Mouse (Mus musculus): ENCODE measurements around the gene Ebf3.
A peak's percentile ranks its signal among the peaks of the same experiment; 100 is the strongest.

Gene Ebf3

DNA sequence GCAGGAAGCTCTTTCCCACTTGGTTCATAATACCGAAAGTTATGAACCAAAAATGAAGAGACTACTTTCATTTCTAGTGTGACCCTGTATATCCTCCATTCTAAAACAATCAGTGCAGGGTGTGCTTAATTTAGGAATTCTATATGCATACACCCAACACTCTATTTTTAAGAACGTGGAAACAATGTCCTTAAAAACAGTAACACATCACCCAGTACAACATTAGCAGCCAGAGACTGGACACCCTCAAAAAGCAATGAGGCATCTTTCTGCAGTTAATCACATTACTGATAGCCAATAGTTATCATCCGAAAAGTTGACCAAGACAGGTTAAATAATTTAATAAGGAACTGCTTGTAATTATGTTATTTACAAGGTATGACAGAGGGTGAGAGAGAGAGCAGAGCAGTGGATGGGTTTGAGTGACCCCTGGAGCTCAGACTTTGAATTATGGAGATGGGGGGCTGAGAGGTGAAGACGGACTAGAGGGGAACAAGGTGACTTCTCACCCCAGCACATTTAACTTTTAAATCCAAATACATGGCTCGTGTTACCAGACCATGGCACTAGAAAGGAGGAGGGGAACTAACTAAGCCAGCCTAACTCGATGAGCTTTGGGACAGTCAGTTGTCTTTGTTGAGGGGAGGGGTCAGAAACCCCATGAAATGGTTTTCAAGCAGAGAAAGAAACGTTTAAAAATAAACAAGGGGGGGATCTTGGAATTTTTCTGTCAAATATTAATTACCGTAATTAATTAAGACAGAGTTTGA lies 2.7 kb downstream of the Ebf3 start:
- DNase-seq: no peak

DNA sequence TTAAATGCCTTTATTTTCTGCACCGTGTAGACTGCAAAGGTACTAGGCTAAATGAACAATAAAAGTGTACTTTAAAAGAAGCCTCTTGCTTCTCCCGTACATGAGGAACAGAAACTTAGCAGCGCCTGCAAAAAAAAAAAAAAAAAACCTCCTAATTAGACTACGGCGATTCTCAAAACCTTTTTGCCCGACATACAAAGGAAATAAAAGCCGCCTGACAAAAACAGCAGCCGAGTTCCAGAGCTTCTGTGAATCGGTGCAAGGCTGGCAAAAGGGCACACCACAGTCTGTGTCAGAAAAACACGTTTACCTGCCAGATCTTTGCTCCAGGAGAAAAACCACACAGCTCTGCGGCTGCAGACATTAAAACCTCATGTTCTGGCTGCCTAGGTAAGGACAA lies 3.4 kb downstream of the Ebf3 start:
- peak in 1 of 2 experiments; percentile 42 for DNase-seq

DNA sequence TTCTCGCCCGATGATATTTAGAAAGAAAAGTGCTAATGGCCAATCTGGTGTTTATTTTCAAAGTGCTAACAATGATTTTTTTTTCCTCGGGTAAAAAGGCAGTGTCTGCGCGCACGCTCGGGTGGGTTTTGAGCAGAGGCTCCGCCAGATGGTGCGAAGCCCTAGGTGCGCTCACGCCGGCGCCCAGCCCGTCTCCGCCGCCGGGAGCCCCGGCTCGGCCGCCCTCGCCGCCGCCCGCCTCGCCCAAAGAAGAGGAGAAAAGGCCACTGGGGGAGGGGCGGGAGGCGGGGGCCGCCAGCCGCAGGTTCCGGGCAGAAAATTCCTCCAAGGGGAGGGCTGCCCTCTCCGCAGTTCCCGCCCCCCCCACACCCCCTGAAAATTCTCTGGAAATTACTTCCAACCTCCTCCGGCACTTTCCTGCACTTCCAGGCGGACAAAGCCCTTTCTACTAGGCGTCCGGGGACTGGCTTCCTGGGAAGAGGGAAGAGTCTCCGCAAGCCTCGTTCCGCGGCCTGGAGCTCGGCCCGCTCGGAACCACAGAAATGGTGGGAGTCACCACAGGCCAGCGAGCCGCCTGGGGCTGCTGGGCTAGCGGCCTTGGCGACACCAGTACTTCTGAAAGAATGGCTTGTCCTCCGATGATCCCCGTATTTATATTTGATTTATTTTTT lies 4.0 kb downstream of the Ebf3 start:
- DNase-seq: peak; percentile 58 to 64

DNA sequence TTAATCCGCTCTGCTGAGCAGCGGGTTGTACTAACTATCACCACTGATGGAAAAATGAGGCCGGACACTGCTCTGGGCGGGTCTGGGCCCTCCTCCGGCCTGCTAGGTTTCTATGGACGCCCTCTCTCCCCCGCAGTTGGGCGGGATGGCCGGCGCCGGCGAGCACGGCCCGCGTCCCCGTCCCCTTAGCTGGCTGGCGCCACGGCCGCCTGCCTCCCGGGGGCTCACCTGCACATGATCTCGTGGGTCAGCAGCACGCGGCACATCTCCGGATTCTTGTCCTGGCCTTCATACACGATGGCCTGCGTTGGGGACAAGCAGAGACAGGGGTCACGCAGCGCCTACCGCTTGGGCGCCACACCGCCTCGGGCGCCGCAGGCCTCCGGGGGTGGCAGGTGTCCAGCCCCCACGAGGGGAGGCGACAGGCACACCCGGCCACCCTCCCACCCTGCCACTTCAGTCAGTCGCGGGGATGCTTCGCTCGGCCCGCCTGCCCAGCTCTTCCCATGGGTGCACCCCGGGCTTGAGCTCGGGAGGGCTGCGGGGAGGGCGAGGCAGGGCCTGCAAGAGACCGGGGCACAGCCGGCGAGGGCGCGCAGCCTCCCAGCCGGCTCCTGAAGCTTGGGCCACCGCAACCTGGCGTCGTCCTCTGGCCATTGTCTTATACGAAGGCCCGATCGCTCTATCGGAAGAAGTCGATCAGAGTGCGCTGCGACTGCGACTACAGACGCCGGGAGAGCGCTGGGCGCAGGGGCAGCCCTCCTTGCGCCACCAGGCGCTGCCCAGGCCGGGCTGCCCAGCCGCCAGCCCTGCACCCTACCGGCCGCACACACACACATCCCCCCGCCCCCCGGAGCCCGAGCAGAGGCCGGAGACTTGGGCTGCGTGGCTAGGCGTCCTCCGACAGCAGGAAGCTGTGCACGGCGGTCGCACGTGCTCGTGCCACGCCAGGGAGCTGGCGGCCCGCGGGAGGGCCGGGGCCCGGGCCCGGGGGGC lies 4.9 kb downstream of the Ebf3 start:
- DNase-seq: peak; percentile 63

DNA sequence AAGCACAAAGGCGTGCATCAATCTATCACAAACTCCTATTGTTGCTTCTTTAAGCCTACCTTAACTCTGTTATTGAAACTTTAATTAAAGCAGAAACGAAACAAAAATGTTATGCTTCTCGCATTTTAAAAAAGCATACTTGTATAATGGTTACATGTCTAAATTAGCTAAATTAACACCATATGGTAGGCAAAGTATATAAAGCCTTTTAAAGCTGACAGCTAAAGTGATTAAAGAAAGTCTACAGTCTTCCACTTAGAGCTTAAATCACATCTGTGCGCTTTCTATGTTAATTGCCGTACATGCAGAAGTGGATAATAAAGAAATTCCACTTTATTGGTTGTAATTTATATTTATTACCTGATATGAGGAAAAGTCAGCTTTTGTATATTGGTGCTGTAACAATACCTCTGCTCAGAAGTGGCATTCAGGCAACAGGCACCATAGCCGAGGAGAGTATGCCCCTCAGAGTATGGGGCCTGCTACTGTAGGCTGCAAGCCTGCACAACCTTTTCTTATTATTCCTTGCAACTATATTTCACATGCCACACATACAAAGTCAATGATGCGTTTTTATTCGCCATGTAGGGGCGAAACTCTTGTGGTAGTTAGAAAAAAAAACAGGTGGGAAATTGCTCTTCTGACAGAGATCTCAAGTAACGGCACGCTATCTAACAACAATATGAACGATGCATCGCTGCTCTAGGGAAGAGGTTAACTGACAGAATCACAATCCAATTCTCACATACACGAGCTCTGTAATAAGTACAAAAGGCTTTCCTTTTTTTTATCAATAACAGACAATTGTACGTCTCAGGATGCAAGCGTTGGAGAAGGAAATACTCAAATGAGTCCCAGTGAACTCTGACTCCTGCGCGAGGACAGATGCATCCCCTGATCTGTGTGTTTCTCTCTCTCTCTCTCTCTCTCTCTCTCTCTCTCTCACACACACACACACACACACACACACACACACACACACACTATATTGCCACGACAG lies 5.9 kb downstream of the Ebf3 start:
- DNase-seq: peak; percentile 60

DNA sequence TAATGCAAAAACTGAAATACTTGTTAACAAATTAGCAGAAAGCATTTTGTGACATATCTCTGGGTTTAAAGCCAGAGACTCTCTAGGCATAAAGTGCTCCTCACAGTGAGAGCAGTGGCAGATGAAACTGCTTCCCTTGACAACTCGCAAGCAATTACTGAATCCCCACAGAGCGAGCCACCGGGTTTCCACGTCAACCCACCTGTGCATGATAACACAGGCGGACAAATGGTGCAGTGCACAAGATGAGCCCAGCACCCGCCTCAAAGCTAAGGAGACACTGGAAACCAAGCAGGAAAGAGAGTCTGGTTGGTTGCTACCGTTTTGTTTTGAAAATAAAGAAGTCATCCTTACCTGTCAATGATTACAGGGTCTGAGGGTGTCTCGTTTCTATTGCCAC lies 7.1 kb downstream of the Ebf3 start:
- DNase-seq: peak; percentile 53 to 65

DNA sequence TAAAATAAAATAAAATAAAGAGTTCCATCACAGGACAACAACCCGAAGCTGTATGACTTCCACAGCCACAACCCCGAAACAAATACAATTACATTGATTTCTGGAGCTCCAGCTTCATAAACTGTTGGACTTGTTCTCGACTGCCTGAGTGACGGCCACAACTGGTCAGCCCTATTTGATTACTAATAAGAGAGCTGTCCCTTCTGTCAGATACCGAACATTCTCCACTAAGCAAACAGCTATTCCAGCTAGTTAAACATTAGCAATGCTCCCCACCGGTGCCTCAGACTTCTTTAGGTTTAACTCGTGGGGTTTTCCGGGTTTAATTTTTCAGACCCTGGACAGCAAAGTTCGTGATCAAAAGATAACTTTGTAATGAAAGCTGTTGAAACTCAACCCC lies 8.1 kb downstream of the Ebf3 start:
- DNase-seq: no peak

DNA sequence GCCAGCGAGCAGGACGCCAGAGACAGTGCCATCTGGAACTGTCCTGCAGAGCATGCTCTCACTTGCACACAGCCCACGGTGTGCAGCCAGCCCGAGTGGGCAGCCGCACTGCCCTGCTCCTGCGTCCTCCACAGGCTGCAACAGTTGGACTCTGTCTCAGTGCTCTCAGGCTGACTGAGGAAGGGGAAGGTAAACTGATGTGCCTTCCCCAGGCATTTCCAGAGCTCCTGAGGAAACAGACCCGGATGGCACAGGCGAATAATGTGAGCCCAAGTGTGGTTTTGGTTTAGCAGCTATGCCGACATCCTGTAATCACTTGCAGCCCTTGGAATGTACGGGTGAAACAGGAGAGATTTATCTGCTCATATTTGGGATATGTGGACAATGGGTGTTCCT lies 10.5 kb downstream of the Ebf3 start:
- peak; percentile 56 to 77 for DNase-seq

DNA sequence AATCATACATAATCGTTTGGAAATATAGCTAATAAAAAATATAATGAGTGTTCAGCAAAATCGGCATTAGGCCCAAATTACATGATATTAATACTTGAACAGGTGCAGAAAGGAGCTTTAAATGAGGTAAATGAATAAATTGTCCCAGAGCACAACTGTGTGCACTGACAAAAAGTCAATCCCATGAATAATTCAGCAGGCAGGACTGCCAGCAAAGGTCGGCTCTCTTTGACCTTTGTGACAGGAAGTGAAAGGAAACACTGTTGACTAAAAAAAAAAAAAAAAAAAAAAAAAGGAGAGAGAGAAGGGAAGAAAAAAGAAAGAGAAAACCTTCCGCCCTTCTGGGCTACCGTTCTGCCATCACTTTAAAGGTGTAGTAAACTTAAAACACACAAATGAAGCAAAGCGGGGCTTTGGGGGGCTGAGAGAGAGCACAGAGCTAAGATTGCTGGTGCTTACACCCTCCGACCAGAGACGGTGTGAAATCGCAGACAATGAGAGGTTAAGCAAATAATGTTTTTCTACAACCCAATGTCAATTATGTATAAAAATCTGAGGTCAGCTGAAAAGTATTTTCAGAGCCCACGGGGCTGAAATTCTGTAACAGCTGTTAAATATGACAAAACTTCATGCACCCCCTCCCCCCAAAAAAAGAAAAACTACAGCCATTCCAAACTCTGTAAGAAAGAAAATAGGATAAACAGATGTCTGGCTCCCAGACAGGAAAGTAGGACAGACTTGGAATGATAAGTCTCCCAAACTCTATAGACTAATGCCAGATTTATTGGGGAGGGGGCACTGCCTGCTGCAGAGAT lies 11.1 kb downstream of the Ebf3 start:
- DNase-seq: peak; percentile 50 to 56

DNA sequence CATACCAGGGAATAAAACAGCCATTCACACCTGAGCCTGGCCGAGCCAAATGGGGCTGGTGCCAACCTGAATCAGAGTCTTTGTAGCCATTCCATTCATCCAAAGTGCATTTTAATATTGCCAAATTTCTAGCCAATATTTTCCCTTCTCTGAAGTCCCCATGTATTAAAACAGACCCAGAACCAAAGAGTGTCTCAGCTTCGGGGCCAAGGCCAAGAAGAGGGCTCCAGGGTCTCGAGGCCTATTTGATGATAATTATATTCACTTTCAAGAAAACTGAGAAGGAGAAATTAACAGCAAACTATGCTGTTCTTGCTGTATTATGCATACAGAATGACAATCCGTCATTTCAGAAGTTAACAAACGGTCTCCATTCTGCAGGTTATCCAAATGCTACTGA lies 12.1 kb downstream of the Ebf3 start:
- peak; percentile 45 to 47 for DNase-seq

DNA sequence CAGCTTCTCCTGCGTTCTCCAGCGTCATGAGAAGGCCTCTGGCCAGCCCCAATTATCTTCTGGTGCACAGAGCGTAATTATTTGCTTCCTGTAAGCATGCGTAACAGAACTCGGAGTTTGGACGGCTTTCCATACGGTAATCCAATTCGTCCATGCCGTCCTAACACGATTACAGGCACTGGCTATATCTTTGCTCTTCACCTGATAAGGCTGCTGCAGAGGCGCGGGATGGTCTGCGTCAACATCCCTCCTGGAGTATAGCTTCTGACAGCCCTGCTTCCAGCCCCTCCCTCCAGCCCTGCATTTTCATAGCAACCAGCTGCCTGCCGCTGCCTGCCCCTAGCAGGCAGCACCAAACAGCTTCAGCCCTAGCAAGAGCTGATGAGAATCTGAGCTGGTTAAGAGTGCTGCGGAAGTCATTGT lies 12.9 kb downstream of the Ebf3 start:
- DNase-seq: peak; percentile 40 to 50

DNA sequence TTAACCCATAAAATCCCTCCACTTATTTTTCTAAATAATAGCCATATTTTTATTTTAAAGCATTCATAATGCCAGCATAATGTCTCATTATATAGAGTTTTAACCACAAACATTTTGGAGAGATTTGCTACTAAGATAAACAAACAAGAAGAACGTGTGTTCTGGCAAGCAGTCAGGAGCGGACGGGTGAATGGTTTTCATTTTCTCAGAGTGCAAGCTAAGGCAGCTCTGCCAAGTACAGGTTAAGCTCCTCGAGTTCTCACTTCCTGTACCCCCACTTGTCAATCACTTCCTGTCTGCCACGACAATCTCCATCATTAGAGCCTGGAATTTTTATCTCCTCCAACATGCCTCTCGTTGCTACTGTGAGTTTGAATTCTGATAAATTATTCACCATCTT lies 13.4 kb downstream of the Ebf3 start:
- no peak for DNase-seq

DNA sequence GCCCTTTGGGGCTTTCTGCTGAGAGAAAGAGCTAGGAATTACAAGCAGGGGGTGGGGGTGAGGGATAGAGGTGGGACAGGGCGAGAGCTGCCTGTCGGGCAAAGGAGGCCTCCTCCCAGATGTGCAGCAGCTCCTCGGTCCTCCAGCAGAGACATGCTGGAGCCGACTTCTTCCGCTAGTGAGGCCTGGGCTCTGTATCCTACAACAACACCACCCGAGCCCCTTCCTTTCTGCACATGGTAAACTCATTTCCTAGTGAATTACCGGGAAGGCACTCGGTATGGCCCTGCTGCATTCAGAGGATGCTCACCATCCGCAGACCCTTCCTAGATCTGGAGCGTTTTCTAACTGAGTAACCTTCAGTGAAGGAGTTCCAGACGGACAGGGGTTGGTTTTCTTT lies 14.1 kb downstream of the Ebf3 start:
- no peak for DNase-seq

DNA sequence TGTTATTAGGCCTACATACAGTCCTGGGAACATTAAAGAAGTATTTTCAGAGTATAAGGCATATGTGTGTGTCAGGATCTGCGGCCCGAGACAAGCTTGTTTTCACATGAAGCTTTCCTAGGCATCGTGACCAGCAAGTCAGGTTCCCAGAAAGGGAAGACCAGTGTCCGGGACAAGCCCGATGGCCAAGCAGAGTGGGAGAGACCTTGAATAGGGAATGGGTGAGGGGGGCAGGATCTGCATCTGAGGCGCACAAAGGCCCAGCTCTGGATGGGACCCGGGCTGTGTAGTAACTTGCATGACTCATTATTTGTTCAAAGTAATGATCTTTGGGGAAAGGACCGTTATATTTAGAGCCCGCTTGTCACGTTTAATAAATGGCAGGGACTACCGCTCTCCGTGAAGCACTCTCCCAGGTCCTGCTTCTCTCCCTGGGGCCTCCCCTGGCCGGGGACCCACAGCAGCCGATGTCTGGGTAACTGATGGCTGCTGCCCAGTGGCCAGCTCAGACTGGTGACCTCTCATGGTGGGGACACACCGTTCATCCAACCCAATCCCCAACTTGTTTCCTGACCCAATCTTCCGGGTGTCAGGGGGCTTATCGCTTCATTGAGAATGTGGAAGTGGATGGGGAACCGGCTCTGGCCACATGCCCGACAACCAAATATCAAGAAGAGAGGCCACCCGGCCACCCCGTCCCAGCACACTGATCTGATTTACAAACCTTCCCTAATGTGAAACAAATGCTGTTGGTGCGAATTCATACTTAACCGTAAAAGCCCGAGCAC lies 16.5 kb downstream of the Ebf3 start:
- DNase-seq: peak; percentile 42 to 44

DNA sequence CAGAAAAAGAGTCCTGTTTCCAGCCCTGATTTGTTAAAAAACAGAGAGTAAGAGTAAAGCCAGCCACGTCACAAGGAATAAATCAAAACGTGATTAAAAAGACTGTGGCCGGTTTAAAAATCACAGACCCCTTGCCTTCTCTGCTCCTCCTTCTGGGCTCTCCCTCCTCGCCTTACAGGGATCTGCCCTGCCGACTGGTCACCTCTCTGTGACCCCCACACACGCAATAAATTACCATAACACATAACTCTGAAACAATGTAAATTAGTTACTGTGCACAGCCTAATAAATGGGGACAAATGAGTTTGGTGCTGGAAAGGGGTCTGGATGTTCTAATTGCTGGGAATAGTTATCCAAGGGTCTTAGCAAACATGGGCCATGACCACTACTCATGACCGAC lies 17.1 kb downstream of the Ebf3 start:
- DNase-seq: no peak

DNA sequence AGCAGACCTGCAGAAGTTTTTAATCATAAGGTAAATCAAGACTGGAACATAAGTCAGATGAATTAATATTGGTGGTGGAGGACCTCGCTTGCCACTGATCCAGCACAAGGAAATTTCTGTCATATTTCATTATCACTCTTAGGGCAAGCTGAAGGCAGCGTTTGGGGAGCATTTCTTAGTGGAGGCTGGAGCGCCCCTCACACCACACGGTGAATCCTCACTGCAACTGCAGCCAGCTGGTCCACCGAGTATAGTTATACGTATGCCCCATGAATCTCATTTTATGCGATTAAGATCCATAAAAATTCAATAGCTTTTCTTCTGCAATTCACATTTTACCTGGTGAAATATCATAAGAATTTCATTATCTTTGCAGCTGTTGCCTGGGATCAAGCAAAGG lies 18.6 kb downstream of the Ebf3 start:
- DNase-seq: no peak

DNA sequence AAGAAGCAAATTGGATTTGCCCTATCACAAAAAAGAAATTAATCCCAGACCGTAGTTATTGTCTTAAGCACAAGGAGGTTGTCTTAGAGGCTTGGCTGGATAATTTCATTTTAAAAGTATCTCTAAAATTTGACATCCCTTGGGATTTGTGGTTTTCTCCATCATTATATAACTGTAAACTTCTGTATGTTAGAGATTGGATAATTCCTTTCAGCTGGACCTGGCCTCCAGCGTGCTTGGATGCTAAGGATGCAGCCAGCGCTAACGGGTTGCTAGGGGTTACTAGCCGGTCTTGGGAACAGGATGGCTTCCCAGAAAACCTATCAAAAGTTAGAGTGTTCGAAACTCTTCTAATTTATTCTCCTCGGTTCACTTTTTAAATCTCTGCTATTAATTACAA lies 19.8 kb downstream of the Ebf3 start:
- no peak for DNase-seq

DNA sequence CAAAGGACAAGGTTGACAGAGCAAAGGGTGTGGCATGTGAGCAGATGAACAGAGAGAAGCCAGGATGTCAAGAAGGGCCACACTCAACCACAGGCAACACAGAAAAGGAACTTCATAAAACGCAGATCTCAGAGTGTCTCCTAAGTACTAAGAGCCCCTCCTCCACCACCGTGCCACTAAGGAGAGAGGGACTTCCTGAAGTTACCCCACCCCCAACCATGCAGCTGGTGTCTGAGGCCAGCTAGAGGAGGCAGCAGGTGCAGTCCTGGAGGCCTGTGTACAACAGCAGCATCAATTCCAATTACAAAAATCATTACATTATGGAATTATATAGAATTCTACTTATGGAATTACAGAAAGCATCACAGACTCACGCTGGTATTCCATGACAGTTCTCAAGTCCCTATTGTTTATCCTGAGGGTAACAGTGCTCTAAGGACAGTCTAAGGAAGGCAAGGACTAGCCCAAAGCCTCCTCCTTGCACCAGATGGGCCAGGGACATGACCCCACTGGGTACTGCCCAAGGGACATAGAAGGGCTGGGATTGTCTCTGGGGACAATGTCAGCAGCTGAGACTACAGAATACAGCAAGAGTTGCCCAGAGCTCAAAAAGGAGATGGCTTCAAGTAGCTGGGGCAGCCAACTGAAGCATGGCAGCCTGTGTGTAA lies 24.8 kb downstream of the Ebf3 start:
- no peak for DNase-seq

DNA sequence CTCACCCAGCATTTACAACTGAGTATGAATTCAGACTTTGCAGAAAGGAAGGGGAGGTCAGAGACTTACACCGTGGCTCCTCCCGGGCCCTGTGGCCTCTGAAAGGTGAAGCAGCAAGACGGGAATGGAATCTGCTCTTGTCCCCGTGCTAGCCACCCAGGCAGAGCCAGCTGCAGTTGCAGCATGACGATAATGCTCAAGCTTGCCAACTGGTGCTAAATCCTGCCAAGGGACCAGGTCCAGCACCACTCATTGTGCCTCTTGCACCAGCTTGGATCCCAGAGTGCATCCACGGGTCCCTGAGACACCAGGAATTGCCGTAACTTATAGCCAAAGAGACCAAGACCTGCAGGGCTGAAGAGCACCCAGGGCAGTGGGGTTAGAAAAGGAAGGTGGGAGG lies 36.1 kb downstream of the Ebf3 start:
- peak; percentile 65 to 79 for DNase-seq

DNA sequence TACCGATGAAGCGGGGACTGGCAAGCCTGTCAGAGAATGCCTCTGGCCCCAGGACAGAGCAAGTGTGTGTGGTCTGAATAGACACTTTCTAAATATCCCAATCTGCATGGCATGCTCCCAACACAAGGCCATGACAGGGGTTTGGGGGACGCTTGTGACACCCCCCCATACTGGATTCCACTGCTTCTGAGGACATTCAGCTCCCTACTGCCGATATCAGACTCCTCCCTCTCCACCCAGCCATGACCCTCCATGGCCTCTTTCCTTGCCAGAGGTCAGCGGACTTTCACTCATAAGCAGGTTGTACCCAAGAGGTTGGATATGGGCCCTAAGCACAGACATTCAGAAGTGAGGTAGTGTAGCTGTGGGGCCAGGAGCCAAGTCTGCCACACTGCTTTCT lies 36.5 kb downstream of the Ebf3 start:
- DNase-seq: no peak

All from cerebellum, postnatal 10 days (tissue).